Mouse (Mus musculus) G1E (cell line): ENCODE measurements around the gene Olfr399.

ENCODE experiments used
- CTCF ChIP-seq: IDR thresholded peaks from 2 replicates; pipeline ENCODE4 v1.5.1; 2012; ENCODE audit warnings: low read depth, low read length, inconsistent platforms, mixed read lengths
- GATA1 ChIP-seq: IDR thresholded peaks from 2 replicates; pipeline ENCODE4 v1.6.1; 2012; ENCODE audit warnings: borderline replicate concordance, low read length, inconsistent platforms, mixed read lengths
- TAL1 ChIP-seq: conservative IDR thresholded peaks from 2 replicates; pipeline ENCODE4 v1.6.1; 2012; ENCODE audit warnings: low read depth, low read length, inconsistent platforms, mixed read lengths

DNA sequence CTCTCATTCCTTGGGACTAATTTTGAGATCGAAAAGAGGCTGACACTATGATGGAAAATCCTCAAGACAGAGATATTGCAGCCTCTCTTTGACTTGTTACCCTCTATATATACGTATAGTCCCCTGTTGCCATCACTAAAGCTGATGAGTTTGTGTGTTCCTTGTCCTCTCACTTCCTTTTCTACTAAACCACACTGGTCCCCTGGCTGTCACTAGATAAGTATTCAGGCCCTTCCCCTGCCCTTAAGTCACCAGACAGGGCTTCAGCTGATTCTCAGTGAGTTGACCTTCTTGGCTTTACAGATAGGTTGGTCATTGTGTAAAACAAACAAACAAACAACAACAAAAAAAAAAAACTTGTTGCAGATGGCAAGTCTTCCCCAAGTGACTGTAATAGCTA lies 45.1 kb upstream of the Olfr399 start:
- TF ChIP-seq CTCF (no peak), TAL1 (no peak), GATA1 (no peak)
